Mouse (Mus musculus) C2C12 (cell line): ENCODE results near the gene 2810004N23Rik.

Source experiments
- CTCF ChIP-seq: IDR thresholded peaks from one replicate; pipeline ENCODE4 v1.5.1; 2011; ENCODE audit not compliant: control insufficient read depth, insufficient read depth, insufficient read length
- MAX ChIP-seq: IDR thresholded peaks from one replicate; pipeline ENCODE4 v1.6.1; 2011; ENCODE audit warnings: mild to moderate bottlenecking, control low read depth
- MYOD1 ChIP-seq: IDR thresholded peaks from one replicate; pipeline ENCODE4 v1.6.1; 2011; ENCODE audit warnings: low read depth; ENCODE audit not compliant: control insufficient read depth, insufficient read length
- MYOG ChIP-seq: IDR thresholded peaks from one replicate; pipeline ENCODE4 v1.6.1; 2011; ENCODE audit not compliant: control insufficient read depth, insufficient read length; ENCODE audit errors: extremely low read depth
- USF1 ChIP-seq: IDR thresholded peaks from one replicate; pipeline ENCODE4 v1.6.1; 2011; ENCODE audit warnings: low read depth, mild to moderate bottlenecking, control low read depth, moderate library complexity

- TF ChIP-seq CTCF (no peak), MYOD1 (no peak), MAX (no peak), USF1 (no peak), MYOG (no peak)
These were observed 17.8 kb downstream of the 2810004N23Rik start for GRCm38 (mm10) chr8:124845131-124845530.
